Mouse (Mus musculus): ENCODE data around the gene Cadm1.

DNA sequence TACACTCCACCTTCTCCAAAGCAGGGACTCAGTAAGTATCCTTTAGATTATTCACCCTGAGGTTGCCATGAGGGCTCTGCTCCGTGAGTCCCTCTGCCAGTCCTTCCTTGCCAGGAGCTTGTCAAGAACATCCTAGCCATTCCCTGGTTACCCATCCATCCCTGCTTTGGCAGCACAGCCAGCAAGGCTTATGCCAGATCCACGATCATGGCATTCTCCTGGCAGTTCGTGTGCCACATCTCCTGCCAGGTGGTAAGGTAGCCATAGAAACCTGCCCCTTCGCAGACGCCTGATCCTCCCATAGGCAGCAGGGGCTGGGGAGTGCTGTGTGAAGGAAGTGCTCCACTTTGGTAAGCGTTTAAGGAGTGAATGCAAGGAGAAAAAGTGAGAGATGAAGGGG lies 313.4 kb downstream of the Cadm1 start:
- TF ChIP-seq EP300 (IDR thresholded peaks at IDR 0.05; ENCODE audit: low read depth) (no peak), CTCF (IDR thresholded peaks at IDR 0.05; ENCODE audit: low read depth) (no peak)
